Mouse (Mus musculus): Measurements from ENCODE around the gene Nell2. TPM values are rescaled to one million over a fixed set of nuclear protein-coding genes. Genes with fewer than 3 reads are reported as not detected.

Nell2 gene
- polyA plus RNA-seq, 1 experiment, result 0.46 TPM

DNA sequence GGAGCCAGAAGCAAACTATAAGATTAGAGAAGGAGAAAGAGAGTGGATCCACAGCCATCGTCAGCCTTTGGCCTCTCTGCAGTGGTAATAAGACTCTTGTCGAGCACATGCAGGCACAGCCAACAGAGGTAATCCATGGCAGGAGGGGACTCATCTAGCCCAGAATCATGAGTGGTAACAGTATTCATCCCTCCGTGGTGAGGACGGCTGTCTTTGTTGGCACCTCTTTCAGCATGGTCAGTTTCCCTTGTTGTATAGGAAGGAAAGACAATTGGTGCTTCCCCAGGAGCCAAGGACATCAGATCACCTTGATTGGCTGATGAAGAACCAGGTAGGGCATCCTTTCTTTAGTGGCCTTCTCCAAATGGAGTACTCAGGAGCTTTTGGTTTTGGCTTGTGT, 419.7 kb downstream of the Nell2 start:
- TF ChIP-seq CTCF (IDR thresholded peaks at IDR 0.05; ENCODE audit: extremely low read depth, insufficient read length, insufficient replicate concordance, low read depth, low read length), result no peak
- TF ChIP-seq POLR2A (IDR thresholded peaks at IDR 0.05; ENCODE audit: low read depth, low read length), result no peak
- no peaks in the 10 kb centered on the region for H3K36me3 ChIP-seq (ENCODE audit: control insufficient read depth, insufficient read depth, low read length)
- 89% methylated on average over 4 of the region's 4 CpGs for WGBS
- H3K27me3 ChIP-seq (ENCODE audit: control insufficient read depth, insufficient read depth, low read length), result no peaks in the 10 kb centered on the region
- no peak overlapping the region for H3K4me3 ChIP-seq (ENCODE audit: low read depth, low read length)
- no peak overlapping the region for H3K27ac ChIP-seq (ENCODE audit: insufficient read depth, low read depth, low read length)
- no peaks in the 10 kb centered on the region for H3K4me1 ChIP-seq (ENCODE audit: control insufficient read depth, insufficient read depth, insufficient read length, low read length)

DNA sequence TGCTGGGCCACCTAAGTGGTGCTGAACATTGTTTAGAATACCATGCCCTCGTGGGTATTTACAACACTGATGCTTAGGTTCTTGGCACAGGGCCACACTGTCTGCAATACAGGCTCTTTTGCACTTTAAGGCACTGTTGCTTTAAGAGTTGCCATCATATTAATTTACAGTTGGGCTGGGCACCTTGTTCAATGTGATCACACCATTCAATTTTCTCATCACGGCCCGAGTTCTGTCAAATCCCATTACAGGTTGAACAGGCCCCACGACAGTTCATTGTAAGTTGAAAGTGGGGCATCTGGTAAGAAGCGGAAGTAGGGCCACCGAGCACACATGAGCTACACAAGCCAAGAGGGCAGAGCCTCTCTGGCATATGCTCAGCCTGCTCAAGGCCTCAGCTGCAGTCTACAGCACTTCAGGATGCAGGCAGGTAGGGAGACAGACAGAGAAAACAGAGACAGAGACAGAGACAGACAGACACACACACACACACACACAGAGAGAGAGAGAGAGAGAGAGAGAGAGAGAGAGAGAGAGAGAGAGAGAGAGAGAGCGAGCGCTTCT, 421.0 kb downstream of the Nell2 start:
- no peak overlapping the region for H3K4me3 ChIP-seq (ENCODE audit: low read depth, low read length)
- no peaks in the 10 kb centered on the region for H3K36me3 ChIP-seq (ENCODE audit: control insufficient read depth, insufficient read depth, low read length)
- no peak for TF ChIP-seq POLR2A (IDR thresholded peaks at IDR 0.05; ENCODE audit: low read depth, low read length)
- TF ChIP-seq CTCF (IDR thresholded peaks at IDR 0.05; ENCODE audit: extremely low read depth, insufficient read length, insufficient replicate concordance, low read depth, low read length), result no peak
- no peaks in the 10 kb centered on the region for H3K27me3 ChIP-seq (ENCODE audit: control insufficient read depth, insufficient read depth, low read length)
- no peaks in the 10 kb centered on the region for H3K4me1 ChIP-seq (ENCODE audit: control insufficient read depth, insufficient read depth, insufficient read length, low read length)
- 63% methylated on average over 8 of the region's 8 CpGs for WGBS
- no peak overlapping the region for H3K27ac ChIP-seq (ENCODE audit: insufficient read depth, low read depth, low read length)

DNA sequence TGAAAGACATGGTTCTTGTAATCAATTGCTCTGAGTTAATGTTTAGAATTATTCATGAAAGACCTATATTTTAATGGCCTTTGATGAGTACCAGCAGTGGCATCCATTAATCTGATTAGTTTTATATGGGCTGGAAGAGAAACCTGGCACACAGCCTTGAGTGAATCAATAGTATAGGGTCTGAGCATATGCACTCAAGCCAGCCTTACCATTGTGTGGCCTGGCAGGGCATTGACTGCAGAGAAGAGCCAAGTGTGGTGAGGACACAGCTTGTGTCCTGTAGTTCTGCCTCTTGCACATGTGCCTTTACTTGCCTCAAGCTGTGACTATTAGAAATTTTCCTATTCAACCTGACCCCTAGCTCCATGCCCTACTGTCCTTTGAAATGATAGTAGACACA, 426.8 kb downstream of the Nell2 start:
- no peak overlapping the region for H3K4me3 ChIP-seq (ENCODE audit: low read depth, low read length)
- no peaks in the 10 kb centered on the region for H3K36me3 ChIP-seq (ENCODE audit: control insufficient read depth, insufficient read depth, low read length)
- no peaks in the 10 kb centered on the region for H3K27me3 ChIP-seq (ENCODE audit: control insufficient read depth, insufficient read depth, low read length)
- H3K4me1 ChIP-seq (ENCODE audit: control insufficient read depth, insufficient read depth, insufficient read length, low read length), result no peaks in the 10 kb centered on the region
- no peak for TF ChIP-seq CTCF (IDR thresholded peaks at IDR 0.05; ENCODE audit: extremely low read depth, insufficient read length, insufficient replicate concordance, low read depth, low read length)
- no peak overlapping the region for H3K27ac ChIP-seq (ENCODE audit: insufficient read depth, low read depth, low read length)

DNA sequence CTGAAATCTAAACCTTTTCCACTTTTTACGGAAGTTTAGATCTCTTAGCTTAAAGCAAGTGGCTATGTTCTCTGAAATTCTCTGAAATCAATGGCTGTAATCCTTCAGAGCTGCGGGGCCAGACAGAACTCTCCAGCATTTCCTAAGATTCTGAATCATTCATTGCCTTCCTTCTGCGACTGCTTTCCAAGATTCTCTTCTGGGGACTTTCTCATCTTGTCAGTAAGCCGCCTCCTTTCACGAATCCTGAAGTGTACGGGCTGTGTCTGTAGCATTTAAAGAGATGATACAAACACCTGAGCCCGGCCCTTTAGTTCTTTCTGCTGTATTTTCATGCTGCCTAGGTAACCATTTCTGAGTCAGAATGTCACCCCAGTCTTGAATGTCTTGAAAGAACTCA, 428.2 kb downstream of the Nell2 start:
- no peaks in the 10 kb centered on the region for H3K27me3 ChIP-seq (ENCODE audit: control insufficient read depth, insufficient read depth, low read length)
- H3K36me3 ChIP-seq (ENCODE audit: control insufficient read depth, insufficient read depth, low read length), result no peaks in the 10 kb centered on the region
- H3K4me1 ChIP-seq (ENCODE audit: control insufficient read depth, insufficient read depth, insufficient read length, low read length), result no peaks in the 10 kb centered on the region
- H3K27ac ChIP-seq (ENCODE audit: insufficient read depth, low read depth, low read length), result no peak overlapping the region
- WGBS, result 86% methylated on average over 7 of the region's 7 CpGs
- TF ChIP-seq CTCF (IDR thresholded peaks at IDR 0.05; ENCODE audit: extremely low read depth, insufficient read length, insufficient replicate concordance, low read depth, low read length) (no peak), POLR2A (IDR thresholded peaks at IDR 0.05; ENCODE audit: low read depth, low read length) (no peak)
- H3K4me3 ChIP-seq (ENCODE audit: low read depth, low read length), result no peak overlapping the region

DNA sequence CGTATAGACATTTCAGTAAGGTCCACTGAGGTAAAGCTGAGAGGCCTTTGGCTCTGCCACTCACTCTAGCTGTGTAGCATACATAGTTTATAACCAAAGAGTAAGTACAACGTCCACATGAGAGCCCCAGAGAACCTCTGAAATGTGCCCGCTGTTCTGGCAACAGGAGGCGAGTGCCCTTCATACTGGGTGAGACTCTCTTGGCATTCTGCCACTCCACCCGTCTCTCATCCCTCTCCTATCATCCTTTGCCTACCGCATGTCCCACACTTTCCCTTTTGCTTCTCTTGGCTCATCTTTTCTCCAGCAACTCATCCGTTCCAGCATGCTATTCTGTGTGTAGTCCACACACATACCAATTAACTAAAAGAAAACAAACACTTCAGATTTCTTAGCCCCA, 442.4 kb downstream of the Nell2 start:
- H3K36me3 ChIP-seq (ENCODE audit: control insufficient read depth, insufficient read depth, low read length), result no peaks in the 10 kb centered on the region
- H3K4me1 ChIP-seq (ENCODE audit: control insufficient read depth, insufficient read depth, insufficient read length, low read length), result no peaks in the 10 kb centered on the region
- 48% methylated on average over 7 of the region's 7 CpGs for WGBS
- no peak overlapping the region for H3K27ac ChIP-seq (ENCODE audit: insufficient read depth, low read depth, low read length)
- TF ChIP-seq CTCF (IDR thresholded peaks at IDR 0.05; ENCODE audit: extremely low read depth, insufficient read length, insufficient replicate concordance, low read depth, low read length) (no peak), POLR2A (IDR thresholded peaks at IDR 0.05; ENCODE audit: low read depth, low read length) (no peak)
- H3K4me3 ChIP-seq (ENCODE audit: low read depth, low read length), result no peak overlapping the region
- no peaks in the 10 kb centered on the region for H3K27me3 ChIP-seq (ENCODE audit: control insufficient read depth, insufficient read depth, low read length)

DNA sequence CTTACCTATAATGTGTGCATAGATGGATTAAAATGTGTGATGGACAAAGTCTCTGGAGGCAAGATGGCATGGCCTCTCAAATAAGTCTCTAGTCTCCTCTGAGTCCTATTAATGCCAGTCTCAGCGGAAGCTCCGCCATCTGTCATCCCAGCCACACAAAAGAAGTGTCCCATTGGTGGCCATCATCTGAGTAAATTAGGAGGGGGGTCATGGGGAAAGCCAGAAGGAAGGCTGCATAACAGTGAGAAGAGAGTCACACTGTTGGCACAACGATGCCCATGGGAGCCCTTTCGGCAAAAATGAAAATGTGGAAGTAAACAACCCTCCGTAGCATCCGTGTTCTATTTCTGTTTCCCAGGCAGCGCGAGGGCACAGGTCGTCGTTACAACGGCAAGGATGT, 446.7 kb downstream of the Nell2 start:
- H3K36me3 ChIP-seq (ENCODE audit: control insufficient read depth, insufficient read depth, low read length), result no peaks in the 10 kb centered on the region
- 94% methylated on average over 11 of the region's 11 CpGs for WGBS
- TF ChIP-seq CTCF (IDR thresholded peaks at IDR 0.05; ENCODE audit: extremely low read depth, insufficient read length, insufficient replicate concordance, low read depth, low read length) (no peak), POLR2A (IDR thresholded peaks at IDR 0.05; ENCODE audit: low read depth, low read length) (no peak)
- H3K27me3 ChIP-seq (ENCODE audit: control insufficient read depth, insufficient read depth, low read length), result no peaks in the 10 kb centered on the region
- no peak overlapping the region for H3K27ac ChIP-seq (ENCODE audit: insufficient read depth, low read depth, low read length)
- H3K4me3 ChIP-seq (ENCODE audit: low read depth, low read length), result no peak overlapping the region
- no peaks in the 10 kb centered on the region for H3K4me1 ChIP-seq (ENCODE audit: control insufficient read depth, insufficient read depth, insufficient read length, low read length)

DNA sequence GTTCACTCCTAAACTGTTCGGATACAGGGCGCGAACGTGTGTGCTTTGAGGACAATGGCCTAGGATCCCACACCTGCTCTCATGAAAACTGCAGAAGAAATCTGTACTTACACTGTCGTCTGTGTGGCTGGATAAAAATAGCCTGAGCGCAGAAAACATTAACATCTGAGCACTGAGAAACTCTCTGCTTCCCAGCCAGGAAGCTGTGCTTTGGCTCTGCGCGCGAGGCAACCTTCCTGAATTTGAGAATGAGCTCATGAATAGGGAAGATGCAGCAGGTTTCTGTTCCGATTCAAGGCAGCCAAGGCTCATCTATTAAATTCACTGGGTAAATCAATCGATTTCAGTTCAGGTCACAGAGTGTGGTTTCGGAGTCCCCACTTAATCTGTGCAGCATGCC, 453.0 kb downstream of the Nell2 start:
- Histone ChIP-seq H3K4me3 (ENCODE audit: low read depth, low read length) (no peak overlapping the region), H3K36me3 (ENCODE audit: control insufficient read depth, insufficient read depth, low read length) (peaks cover 1% of the 10 kb centered on the region; the same call in 1 of the 2 replicates), H3K27me3 (ENCODE audit: control insufficient read depth, insufficient read depth, low read length) (no peaks in the 10 kb centered on the region), H3K4me1 (ENCODE audit: control insufficient read depth, insufficient read depth, insufficient read length, low read length) (no peaks in the 10 kb centered on the region), H3K27ac (ENCODE audit: insufficient read depth, low read depth, low read length) (no peak overlapping the region)
- 91% methylated on average over 12 of the region's 12 CpGs for WGBS
- TF ChIP-seq POLR2A (IDR thresholded peaks at IDR 0.05; ENCODE audit: low read depth, low read length) (no peak), CTCF (IDR thresholded peaks at IDR 0.05; ENCODE audit: extremely low read depth, insufficient read length, insufficient replicate concordance, low read depth, low read length) (no peak)

DNA sequence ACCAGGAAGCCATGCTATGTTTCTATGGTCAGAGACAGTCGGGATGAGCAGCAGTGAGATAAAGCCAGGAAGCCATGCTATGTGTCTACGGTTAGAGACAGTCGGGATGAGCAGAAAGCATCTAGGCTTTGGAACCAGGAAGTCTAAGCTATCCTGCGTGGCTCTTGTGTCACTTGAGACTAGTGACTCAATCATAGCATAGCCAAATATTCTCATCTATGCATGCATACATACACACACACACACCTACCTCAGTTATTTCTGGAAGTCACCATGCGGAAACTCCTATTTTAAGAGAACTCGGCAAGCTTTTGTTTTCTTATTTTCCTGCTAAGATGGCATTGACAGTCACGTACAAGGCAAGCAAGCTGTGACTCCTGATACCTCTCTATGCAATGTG, 457.5 kb downstream of the Nell2 start:
- Histone ChIP-seq H3K36me3 (ENCODE audit: control insufficient read depth, insufficient read depth, low read length) (peaks cover 1% of the 10 kb centered on the region; the same call in 1 of the 2 replicates), H3K4me3 (ENCODE audit: low read depth, low read length) (no peak overlapping the region), H3K4me1 (ENCODE audit: control insufficient read depth, insufficient read depth, insufficient read length, low read length) (no peaks in the 10 kb centered on the region), H3K27ac (ENCODE audit: insufficient read depth, low read depth, low read length) (no peak overlapping the region), H3K27me3 (ENCODE audit: control insufficient read depth, insufficient read depth, low read length) (no peaks in the 10 kb centered on the region)
- TF ChIP-seq POLR2A (IDR thresholded peaks at IDR 0.05; ENCODE audit: low read depth, low read length), result no peak
- TF ChIP-seq CTCF (IDR thresholded peaks at IDR 0.05; ENCODE audit: extremely low read depth, insufficient read length, insufficient replicate concordance, low read depth, low read length), result no peak
- WGBS, result 86% methylated on average over 7 of the region's 7 CpGs

Data from small intestine, adult 2 months (tissue).